Mouse (Mus musculus) forebrain, embryonic 14.5 days (tissue): ENCODE measurements around the gene Olfr1417. TPM values are rescaled to one million over a fixed set of nuclear protein-coding genes. Genes with fewer than 3 reads are reported as not detected.
"Not testable (repeated sequence)": the region's sequence is repeated elsewhere in the genome, so short reads cannot be mapped to it uniquely, and the experiment has no call there.

Experiments
- ATAC-seq: fragments of 200-750 bp; cut with Nextera tagmentation; 2 replicates; pipeline ENCODE4 v1.8.0; 2017; ENCODE audit warnings: mild to moderate bottlenecking, moderate library complexity
- DNase-seq: peaks from one replicate; pipeline ENCODE4 v3.0.0-alpha.2; 2015; ENCODE audit warnings: low spot score
- H3K27ac ChIP-seq: fragments of 300-500 bp; sonication (generic); 2 replicates; pipeline ENCODE4 v1.5.1; 2014; ENCODE audit warnings: low read depth, mild to moderate bottlenecking, control low read depth, low read length, moderate library complexity
- H3K27me3 ChIP-seq: fragments of 300-500 bp; sonication (generic); replicated peaks from 2 replicates; pipeline ENCODE4 v1.6.1; 2014; ENCODE audit warnings: low read length, control low read depth, mixed read lengths; ENCODE audit not compliant: control insufficient read depth, insufficient read depth
- H3K36me3 ChIP-seq: fragments of 300-500 bp; sonication (generic); 2 replicates; pipeline ENCODE4 v1.6.1; 2014; ENCODE audit warnings: low read length, control low read depth; ENCODE audit not compliant: control insufficient read depth, insufficient read depth
- H3K4me1 ChIP-seq: fragments of 300-500 bp; sonication (generic); 2 replicates; pipeline ENCODE4 v1.6.1; 2014; ENCODE audit warnings: antibody characterized with exemption, low read length, control low read depth; ENCODE audit not compliant: control insufficient read depth, insufficient read depth
- H3K4me2 ChIP-seq: fragments of 300-500 bp; sonication (generic); 2 replicates; pipeline ENCODE4 v1.6.1; 2014; ENCODE audit warnings: mild to moderate bottlenecking, control low read depth, low read length
- H3K4me3 ChIP-seq: fragments of 300-500 bp; sonication (generic); 2 replicates; pipeline ENCODE4 v1.5.1; 2014; ENCODE audit warnings: low read depth, low read length, control low read depth
- H3K9ac ChIP-seq: fragments of 300-500 bp; sonication (generic); 2 replicates; pipeline ENCODE4 v1.6.1; 2014; ENCODE audit warnings: mild to moderate bottlenecking, low read length, control low read depth, moderate library complexity
- H3K9me3 ChIP-seq: fragments of 300-500 bp; sonication (generic); replicated peaks from 2 replicates; pipeline ENCODE4 v1.6.1; 2016; ENCODE audit warnings: low read length, control low read depth, mixed read lengths; ENCODE audit not compliant: control insufficient read depth
- WGBS: fragments of 180-500 bp; shearing (Covaris S2); extraction: QIAGEN DNeasy Blood & Tissue Kit; methylation state at CpG from one replicate; pipeline ENCODE4 v1.1.7; 2014; 5-methylcytosine and 5-hydroxymethylcytosine counted together
- polyA plus RNA-seq: library from polyadenylated mRNA; unstranded; fragments of >200 nt; fragmentation: Nextera tagmentation; extraction: Ambion mirVana; gene quantifications from 2 replicates; pipeline ENCODE4 v1.2.1, GENCODE M21; 2014

Gene Olfr1417
- not detected in 2 replicates for polyA plus RNA-seq

DNA sequence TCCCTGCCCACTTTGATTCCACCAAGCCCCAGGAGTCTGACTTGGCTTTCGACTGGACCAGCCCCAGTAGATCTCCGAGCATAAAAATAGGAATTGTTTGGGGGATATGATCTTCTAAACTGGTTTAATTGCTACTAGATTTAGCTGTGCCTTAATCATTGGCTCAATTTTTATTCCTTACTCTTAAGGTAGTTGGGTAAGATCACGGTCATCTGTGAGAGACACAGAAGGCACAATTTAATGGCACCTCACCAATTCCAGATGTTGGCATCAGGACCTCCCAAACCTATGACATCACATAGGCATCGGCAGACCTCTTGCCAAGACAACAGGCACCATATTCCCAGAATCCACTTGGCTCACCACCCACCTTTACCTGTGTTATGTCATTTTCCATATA is at the start of gene Olfr1417:
Gene Olfr1417 (minus strand): TSS at position 101 of the 400 bp plus-strand sequence.
- H3K36me3 ChIP-seq, result no peaks in the 10 kb centered on the region
- no peaks in the 10 kb centered on the region for H3K9me3 ChIP-seq
- H3K4me1 ChIP-seq, result no peaks in the 10 kb centered on the region
- H3K27me3 ChIP-seq, result no peaks in the 10 kb centered on the region
- DNase-seq, result no peak
- H3K27ac ChIP-seq, result no peak within 1 kb of the TSS
- H3K9ac ChIP-seq, result no peak within 1 kb of the TSS
- H3K4me2 ChIP-seq, result no peak within 1 kb of the TSS
- ATAC-seq, result no peak
- no peak within 1 kb of the TSS for H3K4me3 ChIP-seq
- WGBS, result 88% methylated on average over 4 of the region's 4 CpGs

DNA sequence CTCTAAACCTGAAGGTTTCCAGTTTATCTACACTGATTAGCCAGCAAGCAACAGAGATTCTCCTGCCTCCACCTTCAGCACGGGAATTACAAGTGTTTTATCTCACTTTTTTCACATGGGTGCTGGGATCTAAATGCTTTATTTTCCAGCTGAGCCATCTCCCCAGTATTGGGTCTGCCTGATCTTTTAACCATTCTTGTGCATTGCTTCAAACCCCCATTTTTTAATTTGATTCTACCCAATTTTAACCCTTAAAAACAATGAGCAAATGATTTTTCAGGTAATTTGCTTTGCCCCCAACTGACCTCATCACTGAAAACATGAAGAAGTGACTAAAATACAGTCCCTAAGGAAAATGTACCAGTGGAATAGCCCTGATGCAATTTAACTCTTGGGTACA is 47.2 kb upstream of the Olfr1417 start, which contains the start of gene Olfr1420:
Gene Olfr1420 (plus strand): TSS at position 301 of the 400 bp plus-strand sequence.
- H3K9me3 ChIP-seq, result no peaks in the 10 kb centered on the region
- H3K27ac ChIP-seq, result no peak within 1 kb of the TSS
- no peaks in the 10 kb centered on the region for H3K27me3 ChIP-seq
- H3K9ac ChIP-seq, result no peak within 1 kb of the TSS
- no peak within 1 kb of the TSS for H3K4me3 ChIP-seq
- DNase-seq (no peak), ATAC-seq (no peak)
- no peaks in the 10 kb centered on the region for H3K36me3 ChIP-seq
- no peaks in the 10 kb centered on the region for H3K4me1 ChIP-seq
- H3K4me2 ChIP-seq, result no peak within 1 kb of the TSS
- WGBS, result 44% methylated on average over 1 of the region's 1 CpGs

DNA sequence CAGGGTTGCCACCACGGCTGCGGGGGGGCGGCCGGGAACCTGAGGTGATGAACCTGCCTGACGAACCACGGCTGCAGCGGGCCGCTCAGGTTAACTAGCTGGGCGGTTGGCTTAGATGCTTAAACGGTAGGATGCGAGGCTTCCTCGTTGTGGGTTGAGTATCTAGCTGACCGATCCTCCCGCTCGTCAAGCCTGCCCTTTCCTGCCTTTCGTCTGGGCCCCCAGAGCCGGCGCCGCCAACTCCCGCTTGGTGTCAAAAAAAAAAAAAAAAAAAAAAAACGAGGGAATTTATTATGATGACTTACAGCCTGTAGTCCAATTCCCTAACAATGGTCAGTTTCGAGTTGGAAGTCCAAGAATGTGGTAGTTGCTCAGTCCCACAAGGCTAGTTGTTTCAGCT is 39.4 kb upstream of the Olfr1417 start:
- not testable (repeated sequence) for H3K27ac ChIP-seq, DNase-seq, H3K9me3 ChIP-seq, H3K27me3 ChIP-seq, H3K4me1 ChIP-seq, ATAC-seq, H3K36me3 ChIP-seq, H3K4me2 ChIP-seq, H3K9ac ChIP-seq, H3K4me3 ChIP-seq
- 77% methylated on average over 22 of the region's 22 CpGs for WGBS

DNA sequence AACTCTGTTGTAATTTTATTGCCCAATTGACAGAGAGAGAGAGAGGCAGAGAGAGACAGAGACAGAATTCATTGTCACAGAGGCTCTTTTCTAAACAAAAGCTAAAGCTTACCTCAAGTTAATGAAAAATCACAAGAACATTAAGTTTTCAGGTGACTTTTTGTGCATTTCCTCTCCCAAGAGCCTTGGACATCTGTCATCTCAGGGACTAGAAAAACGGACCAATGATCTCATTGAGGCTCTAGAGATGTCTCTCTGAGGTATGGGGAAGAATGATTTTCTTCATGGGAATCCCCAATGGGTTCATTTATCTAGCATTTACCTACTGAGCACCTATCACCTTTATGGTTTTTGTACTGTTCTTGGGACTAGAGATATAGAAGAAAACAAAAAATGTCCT is 36.0 kb upstream of the Olfr1417 start, which contains the start of gene Olfr1419:
Gene Olfr1419 (minus strand): TSS at position 101 of the 400 bp plus-strand sequence.
- Histone ChIP-seq H3K27me3 (no peaks in the 10 kb centered on the region), H3K9ac (no peak within 1 kb of the TSS), H3K36me3 (no peaks in the 10 kb centered on the region), H3K4me2 (no peak within 1 kb of the TSS), H3K27ac (no peak within 1 kb of the TSS), H3K9me3 (no peaks in the 10 kb centered on the region), H3K4me1 (no peaks in the 10 kb centered on the region), H3K4me3 (no peak within 1 kb of the TSS)
- 53% methylated on average over 1 of the region's 1 CpGs for WGBS
- DNase-seq (no peak), ATAC-seq (no peak)

DNA sequence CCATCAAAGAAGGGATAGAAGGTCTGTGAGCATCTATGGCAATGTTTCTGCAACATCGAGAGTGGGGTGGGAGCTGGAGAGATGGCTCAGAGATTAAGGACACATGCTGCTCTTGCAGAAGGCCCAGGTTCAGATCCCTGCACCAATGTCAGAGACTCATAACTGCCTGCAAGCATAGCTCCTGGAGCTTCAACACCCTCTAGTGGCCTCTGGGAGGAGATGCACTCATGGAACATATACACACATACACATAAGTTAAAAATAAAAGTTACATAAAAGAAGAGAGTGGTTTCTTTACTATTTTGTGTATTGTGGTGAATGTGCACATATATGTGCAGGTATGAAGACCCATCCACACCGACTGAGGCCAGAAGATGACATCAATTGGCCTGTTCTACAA is 28.8 kb upstream of the Olfr1417 start:
- ATAC-seq (no peak), DNase-seq (no peak)
- Histone ChIP-seq H3K9me3 (no peaks in the 10 kb centered on the region; the same call in 1 of the 2 replicates), H3K4me2 (no peak overlapping the region), H3K27me3 (no peaks in the 10 kb centered on the region), H3K27ac (no peak overlapping the region), H3K4me3 (no peak overlapping the region), H3K9ac (no peak overlapping the region), H3K36me3 (no peaks in the 10 kb centered on the region), H3K4me1 (no peaks in the 10 kb centered on the region)
- WGBS, result 85% methylated on average over 2 of the region's 2 CpGs

DNA sequence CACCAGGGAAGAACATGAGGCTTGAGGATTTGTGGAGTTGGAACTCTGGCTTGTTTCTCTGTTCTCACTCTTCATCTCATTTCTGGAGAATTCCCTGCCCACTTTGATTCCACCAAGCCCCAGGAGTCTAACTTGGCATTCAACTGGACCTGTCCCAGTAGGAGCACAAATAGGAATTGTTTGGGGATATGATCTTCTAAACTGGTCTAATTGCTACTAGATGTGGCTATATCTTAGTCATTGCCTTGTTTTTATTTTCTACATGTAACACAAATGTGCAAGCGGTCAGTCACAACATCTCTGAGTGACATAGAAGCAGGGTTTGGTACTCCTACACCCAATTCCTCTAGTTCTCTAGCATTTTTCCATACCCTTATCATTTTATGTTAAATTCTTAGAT is 21.9 kb upstream of the Olfr1417 start, which contains the start of gene Olfr1418:
Gene Olfr1418 (minus strand): TSS at position 101 of the 400 bp plus-strand sequence.
- Histone ChIP-seq H3K4me3 (no peak within 1 kb of the TSS), H3K9me3 (no peaks in the 10 kb centered on the region; the same call in 1 of the 2 replicates), H3K27me3 (no peaks in the 10 kb centered on the region), H3K9ac (no peak within 1 kb of the TSS), H3K4me2 (no peak within 1 kb of the TSS), H3K27ac (no peak within 1 kb of the TSS), H3K36me3 (no peaks in the 10 kb centered on the region), H3K4me1 (no peaks in the 10 kb centered on the region)
- DNase-seq, result no peak
- no peak for ATAC-seq
- WGBS, result 95% methylated on average over 1 of the region's 1 CpGs

DNA sequence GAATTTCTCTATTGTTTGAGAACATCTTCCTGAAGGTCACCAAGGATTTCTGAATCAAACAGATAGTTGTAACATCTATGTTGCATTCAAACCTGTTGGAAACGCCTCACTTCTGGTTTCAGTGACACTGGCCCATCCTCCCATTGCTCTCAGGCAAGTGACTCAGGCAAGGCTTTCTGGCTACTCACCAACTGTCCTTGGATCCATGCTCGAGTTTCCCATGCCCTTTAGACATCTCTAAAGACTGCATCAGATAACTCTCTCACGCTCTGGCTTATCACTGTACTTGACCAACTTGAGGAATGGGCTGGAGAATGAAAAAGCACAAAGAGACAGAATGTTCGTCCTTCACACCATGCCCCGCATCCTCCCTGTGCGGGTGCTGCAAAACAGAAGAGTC is 17.5 kb upstream of the Olfr1417 start:
- no peaks in the 10 kb centered on the region for H3K36me3 ChIP-seq
- H3K27ac ChIP-seq, result no peak overlapping the region
- no peak overlapping the region for H3K4me2 ChIP-seq
- H3K9me3 ChIP-seq, result no peaks in the 10 kb centered on the region
- DNase-seq (no peak), ATAC-seq (no peak)
- H3K9ac ChIP-seq, result no peak overlapping the region
- WGBS, result 82% methylated on average over 6 of the region's 6 CpGs
- no peak overlapping the region for H3K4me3 ChIP-seq
- no peaks in the 10 kb centered on the region for H3K27me3 ChIP-seq
- no peaks in the 10 kb centered on the region for H3K4me1 ChIP-seq

DNA sequence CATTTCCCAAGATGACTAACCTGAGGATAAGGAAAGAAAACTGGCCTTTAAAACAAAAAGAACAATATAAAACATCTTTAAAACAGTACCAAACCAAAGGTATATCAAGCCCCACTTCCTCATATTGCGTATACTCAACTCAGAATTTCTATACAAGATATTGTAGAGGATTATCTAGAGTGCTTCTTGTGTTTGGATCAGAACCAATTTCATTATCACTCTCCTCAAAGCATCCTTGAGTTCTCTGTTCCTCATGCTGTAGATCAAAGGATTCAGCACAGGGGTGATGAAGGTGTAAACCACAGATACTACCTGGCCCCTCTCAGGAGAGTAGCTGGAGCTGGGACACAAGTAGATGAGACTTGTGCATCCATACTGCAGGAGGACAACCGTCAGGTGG is 15.8 kb upstream of the Olfr1417 start:
- Histone ChIP-seq H3K4me3 (no peak overlapping the region), H3K9ac (no peak overlapping the region), H3K4me2 (no peak overlapping the region), H3K36me3 (no peaks in the 10 kb centered on the region), H3K9me3 (no peaks in the 10 kb centered on the region), H3K27me3 (no peaks in the 10 kb centered on the region), H3K27ac (no peak overlapping the region), H3K4me1 (no peaks in the 10 kb centered on the region)
- ATAC-seq (no peak), DNase-seq (no peak)
- WGBS, result 91% methylated on average over 2 of the region's 2 CpGs

DNA sequence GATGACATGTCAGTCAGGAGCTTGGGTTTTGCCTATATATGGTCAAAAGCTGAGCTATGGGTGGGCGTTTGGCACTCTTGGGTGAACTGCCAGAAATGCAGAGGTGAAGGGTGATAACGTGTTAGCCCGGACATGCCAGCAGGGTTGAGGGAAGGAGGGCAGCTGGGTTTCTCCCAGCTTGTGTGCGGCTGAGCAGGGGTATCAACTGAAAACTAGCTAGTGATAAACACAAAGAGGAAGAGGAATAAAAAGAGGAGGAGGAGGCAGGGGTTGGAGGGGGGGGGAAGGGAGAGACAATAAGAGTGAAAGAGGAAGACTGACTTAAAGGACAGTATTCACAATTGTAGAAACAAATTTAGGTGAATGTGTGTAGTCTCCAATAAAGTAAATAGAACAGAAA is 13.6 kb upstream of the Olfr1417 start:
- Histone ChIP-seq H3K4me3 (no peak overlapping the region), H3K9ac (no peak overlapping the region), H3K4me2 (no peak overlapping the region), H3K27me3 (no peaks in the 10 kb centered on the region), H3K27ac (no peak overlapping the region), H3K4me1 (no peaks in the 10 kb centered on the region), H3K9me3 (no peaks in the 10 kb centered on the region), H3K36me3 (no peaks in the 10 kb centered on the region)
- DNase-seq (no peak), ATAC-seq (no peak)
- WGBS, result 72% methylated on average over 4 of the region's 4 CpGs
